Mouse (Mus musculus) testis, postnatal 10 days (tissue): ENCODE data around the gene Gm20888.
"Not testable (repeated sequence)": the region's sequence is repeated elsewhere in the genome, so short reads cannot be mapped to it uniquely, and the experiment has no call there.

Source experiments
- DNase-seq: peaks from one replicate; pipeline ENCODE4 v3.0.0; 2021; ENCODE audit warnings: low spot score

Gene Gm20888

GRCm38 (mm10) chrY:70441582-70441981 lies at the start of gene Gm20888:
Gene Gm20888, plus strand, starts transcription at chrY:70441882.
- not testable (repeated sequence) for DNase-seq
